In the genomic region with DNA sequence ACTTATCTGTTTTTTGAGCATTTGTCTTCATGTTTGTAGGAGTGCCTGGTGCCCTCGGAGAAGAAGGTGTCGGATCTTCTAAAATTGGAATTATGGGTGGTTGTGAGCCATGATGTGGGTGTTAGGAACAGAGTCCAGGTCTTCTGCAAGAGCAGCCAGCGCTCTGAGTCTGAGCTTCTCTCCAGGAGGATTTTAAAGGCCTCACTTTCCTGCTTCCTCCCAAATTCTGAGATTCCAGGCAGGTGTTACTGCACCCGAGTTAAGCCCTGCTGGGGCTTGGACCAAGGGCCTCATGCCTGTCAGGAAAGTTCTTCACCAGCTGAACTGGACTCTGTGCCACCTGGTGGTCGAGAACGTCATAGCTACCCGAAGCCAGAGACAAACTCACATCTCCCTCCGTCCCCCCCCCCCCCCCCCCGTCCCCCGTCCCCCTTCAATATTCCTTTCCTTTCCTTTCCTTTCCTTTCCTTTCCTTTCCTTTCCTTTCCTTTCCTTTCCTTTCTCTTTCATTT, we compare ENCODE assay signal across 7 mouse cellular contexts. TPM values are rescaled to one million over a fixed set of nuclear protein-coding genes. Genes with fewer than 3 reads are reported as not detected.
DNase-seq lines count a peak whose midpoint lies in the region; ATAC-seq and TF ChIP-seq lines count a peak whose summit lies in the region.

No protein-coding gene starts in this region.

- no peak overlapping the region for H3K4me3 ChIP-seq in hindbrain, postnatal 0 days (ENCODE audit: low read length)
- no peak overlapping the region for H3K4me3 ChIP-seq in hindbrain, embryonic 14.5 days (replicated peaks; ENCODE audit: low read length)
- H3K4me3 ChIP-seq in E14TG2a.4 (replicated peaks; ENCODE audit: low read length), result no peak overlapping the region
- H3K4me3 ChIP-seq in forebrain, embryonic 11.5 days (ENCODE audit: low read depth, low read length), result no peak overlapping the region

- TF ChIP-seq CTCF in hindbrain, postnatal 0 days (IDR thresholded peaks at IDR 0.05; ENCODE audit: low read depth), result peak; percentile 54
- TF ChIP-seq CTCF in E14TG2a.4 (conservative IDR thresholded peaks at IDR 0.05; ENCODE audit: low read length), result peak; percentile 22; the same call in 1 of the 2 replicates

- WGBS in hindbrain, postnatal 0 days, result 45% methylated on average over 7 of the region's 10 CpGs
- WGBS in hindbrain, embryonic 14.5 days, result 36% methylated on average over 8 of the region's 10 CpGs
- WGBS in forebrain, embryonic 11.5 days, result 29% methylated on average over 10 of the region's 10 CpGs

- H3K36me3 ChIP-seq in hindbrain, postnatal 0 days (ENCODE audit: insufficient read depth, low read length), result no peaks in the 10 kb centered on the region
- no peaks in the 10 kb centered on the region for H3K36me3 ChIP-seq in hindbrain, embryonic 14.5 days (replicated peaks; ENCODE audit: control insufficient read depth, insufficient read depth)
- no peaks in the 10 kb centered on the region for H3K36me3 ChIP-seq in E14TG2a.4 (ENCODE audit: insufficient read depth, low read length)
- no peaks in the 10 kb centered on the region for H3K36me3 ChIP-seq in forebrain, embryonic 11.5 days (ENCODE audit: control insufficient read depth, insufficient read depth, low read length)

- no peak overlapping the region for H3K4me2 ChIP-seq in hindbrain, postnatal 0 days (ENCODE audit: low read depth, low read length)
- no peak overlapping the region for H3K4me2 ChIP-seq in hindbrain, embryonic 14.5 days (replicated peaks)
- H3K4me2 ChIP-seq in forebrain, embryonic 11.5 days (ENCODE audit: low read depth, low read length, severe bottlenecking), result no peak overlapping the region

- no peak overlapping the region for H3K27ac ChIP-seq in hindbrain, postnatal 0 days
- no peak overlapping the region for H3K27ac ChIP-seq in hindbrain, embryonic 14.5 days
- no peak overlapping the region for H3K27ac ChIP-seq in forebrain, embryonic 11.5 days (ENCODE audit: low read depth, low read length)

- H3K9ac ChIP-seq in hindbrain, postnatal 0 days (replicated peaks; ENCODE audit: low read length), result no peak overlapping the region
- no peak overlapping the region for H3K9ac ChIP-seq in hindbrain, embryonic 14.5 days
- H3K9ac ChIP-seq in forebrain, embryonic 11.5 days (ENCODE audit: low read length), result no peak overlapping the region

- peak; percentile 47 for DNase-seq in hindbrain, postnatal 0 days (ENCODE audit: low spot score)
- no peak for DNase-seq in hindbrain, embryonic 14.5 days (ENCODE audit: low spot score)
- DNase-seq in 416B (ENCODE audit: low read depth), result peak; percentile 76
- DNase-seq in induced T-regulatory cell, adult 2 months (ENCODE audit: low read depth), result peak; percentile 76
- peak; percentile 63 for DNase-seq in retina, postnatal 1 day
- no peak for DNase-seq in forebrain, embryonic 11.5 days (ENCODE audit: low spot score)

- H3K9me3 ChIP-seq in hindbrain, postnatal 0 days (ENCODE audit: low read length), result no peaks in the 10 kb centered on the region
- H3K9me3 ChIP-seq in hindbrain, embryonic 14.5 days (ENCODE audit: control insufficient read depth, low read length), result no peaks in the 10 kb centered on the region
- no peaks in the 10 kb centered on the region for H3K9me3 ChIP-seq in E14TG2a.4 (ENCODE audit: low read length)
- no peaks in the 10 kb centered on the region for H3K9me3 ChIP-seq in forebrain, embryonic 11.5 days (ENCODE audit: control insufficient read depth, low read length)

- H3K27me3 ChIP-seq in hindbrain, postnatal 0 days (ENCODE audit: insufficient read depth, low read length), result no peaks in the 10 kb centered on the region
- no peaks in the 10 kb centered on the region for H3K27me3 ChIP-seq in hindbrain, embryonic 14.5 days (ENCODE audit: control insufficient read depth, insufficient read depth, low read length)
- H3K27me3 ChIP-seq in E14TG2a.4 (ENCODE audit: insufficient read depth, low read length), result peaks cover 9% of the 10 kb centered on the region
- H3K27me3 ChIP-seq in forebrain, embryonic 11.5 days (ENCODE audit: control insufficient read depth, insufficient read depth, low read length), result no peaks in the 10 kb centered on the region

- ATAC-seq in hindbrain, postnatal 0 days, result no peak
- no peak for ATAC-seq in hindbrain, embryonic 14.5 days (ENCODE audit: low FRiP score)
- no peak for ATAC-seq in forebrain, embryonic 11.5 days (replicated peaks; ENCODE audit: low FRiP score)

- H3K4me1 ChIP-seq in hindbrain, postnatal 0 days (ENCODE audit: insufficient read depth, low read length), result no peaks in the 10 kb centered on the region
- no peaks in the 10 kb centered on the region for H3K4me1 ChIP-seq in hindbrain, embryonic 14.5 days (replicated peaks; ENCODE audit: control insufficient read depth, insufficient read depth, low read length)
- H3K4me1 ChIP-seq in E14TG2a.4 (replicated peaks; ENCODE audit: low read depth, low read length), result peaks cover 66% of the 10 kb centered on the region
- H3K4me1 ChIP-seq in forebrain, embryonic 11.5 days (replicated peaks; ENCODE audit: control insufficient read depth, insufficient read depth, low read length), result no peaks in the 10 kb centered on the region

RNA-seq across cellular contexts. Expression of a gene that starts 31.7 kb away (rescaled TPM):
- 9.3 and 11.4 TPM in 2 replicates for total RNA-seq in hindbrain, postnatal 0 days (2014; rRNA removed)
- polyA plus RNA-seq in hindbrain, postnatal 0 days (2015; fragmentation: Nextera tagmentation; extraction: Ambion mirVana), result 18.7 and 20.2 TPM in 2 replicates
- 19.9 and 21.2 TPM in 2 replicates for polyA plus RNA-seq in hindbrain, embryonic 14.5 days (2014; fragmentation: Nextera tagmentation; extraction: Ambion mirVana)
- 119 and 120 TPM in 2 replicates for polyA plus RNA-seq in forebrain, embryonic 11.5 days (2014; fragmentation: Nextera tagmentation; extraction: Ambion mirVana)

Comparison
In these comparisons a context has a peak if more than half of its experiments do, and no peak if none do; other contexts are left out.
1. DNase-seq: peak in hindbrain, postnatal 0 days (single experiment), 416B (single experiment), induced T-regulatory cell, adult 2 months (single experiment) and retina, postnatal 1 day (single experiment); none in hindbrain, embryonic 14.5 days (single experiment) and forebrain, embryonic 11.5 days (single experiment).